Mouse (Mus musculus) heart, embryonic 13.5 days (tissue): Measurements from ENCODE around the gene Ppp4r1. TPM values are rescaled to one million over a fixed set of nuclear protein-coding genes. Genes with fewer than 3 reads are reported as not detected.
A peak's percentile ranks its signal among the peaks of the same experiment; 100 is the strongest.

Experiments used
- ATAC-seq: fragments of 200-750 bp; cut with Nextera tagmentation; 2 replicates; pipeline ENCODE4 v1.8.0; 2017; ENCODE audit warnings: moderate TSS enrichment; ENCODE audit not compliant: insufficient number of reproducible peaks, low FRiP score, low TSS enrichment; ENCODE audit errors: extremely low read depth
- H3K27ac ChIP-seq: fragments of 300-500 bp; sonication (generic); replicated peaks from 2 replicates; pipeline ENCODE4 v1.5.1; 2015; ENCODE audit warnings: moderate library complexity, mild to moderate bottlenecking, inconsistent platforms
- H3K27me3 ChIP-seq: fragments of 300-500 bp; sonication (generic); replicated peaks from 2 replicates; pipeline ENCODE4 v1.6.1; 2015; ENCODE audit warnings: mild to moderate bottlenecking, inconsistent platforms
- H3K36me3 ChIP-seq: fragments of 300-500 bp; sonication (generic); 2 replicates; pipeline ENCODE4 v1.6.1; 2015; ENCODE audit warnings: mild to moderate bottlenecking, inconsistent platforms
- H3K4me1 ChIP-seq: fragments of 300-500 bp; sonication (generic); 2 replicates; pipeline ENCODE4 v1.6.1; 2015; ENCODE audit warnings: inconsistent platforms
- H3K4me2 ChIP-seq: fragments of 300-500 bp; sonication (generic); 2 replicates; pipeline ENCODE4 v1.6.1; 2015; ENCODE audit warnings: inconsistent platforms, mild to moderate bottlenecking, moderate library complexity
- H3K4me3 ChIP-seq: fragments of 300-500 bp; sonication (generic); 2 replicates; pipeline ENCODE4 v1.5.1; 2015; ENCODE audit warnings: moderate library complexity, mild to moderate bottlenecking, inconsistent platforms
- H3K9ac ChIP-seq: fragments of 300-500 bp; sonication (generic); 2 replicates; pipeline ENCODE4 v1.6.1; 2015; ENCODE audit warnings: inconsistent platforms, mild to moderate bottlenecking, moderate library complexity
- H3K9me3 ChIP-seq: fragments of 300-500 bp; sonication (generic); 2 replicates; pipeline ENCODE4 v1.6.1; 2016; ENCODE audit warnings: inconsistent platforms
- WGBS: fragments of 180-500 bp; shearing (Covaris S2); methylation state at CpG from one replicate; pipeline ENCODE4 v1.1.7; 2015; ENCODE audit warnings: mixed read lengths; 5-methylcytosine and 5-hydroxymethylcytosine counted together
- polyA plus RNA-seq: library from polyadenylated mRNA; unstranded; fragments of >200 nt; fragmentation: Nextera tagmentation; extraction: Ambion mirVana; gene quantifications from 2 replicates; pipeline ENCODE4 v1.2.1, GENCODE M21; 2015

Gene Ppp4r1
- polyA plus RNA-seq, 1 experiment from 2014 or later = 28.1 TPM

DNA sequence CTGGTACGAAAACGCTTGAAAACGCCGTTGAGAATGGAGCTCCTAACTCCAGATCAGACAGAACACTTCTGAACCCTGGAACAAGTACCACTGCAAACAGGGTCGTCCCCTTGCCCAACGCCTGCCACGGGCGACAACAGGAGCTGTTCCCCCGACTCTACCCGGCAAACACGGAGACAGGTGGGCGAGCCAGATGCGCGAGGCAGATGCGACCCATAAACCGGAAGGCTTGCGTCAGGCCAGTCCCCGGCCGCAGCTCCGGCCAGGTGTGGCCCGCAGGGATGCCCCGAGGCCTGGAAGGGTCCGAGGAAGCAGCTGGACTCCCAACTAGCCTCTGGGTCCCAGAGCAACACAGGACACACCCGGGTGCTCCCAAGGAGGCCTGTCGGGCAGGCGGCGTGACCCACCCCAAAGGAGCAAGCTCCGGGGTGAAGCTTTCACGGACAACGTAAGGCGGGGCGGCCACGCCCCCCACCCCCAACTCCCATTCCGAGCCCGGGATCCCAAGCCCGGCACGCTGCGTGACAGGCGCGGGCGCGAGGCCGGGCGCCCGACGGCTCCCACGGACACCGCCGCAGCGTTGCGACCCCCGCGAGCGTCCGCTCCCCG is 101.8 kb downstream of the Ppp4r1 start:
- H3K27me3 ChIP-seq = no peaks in the 10 kb centered on the region
- peaks cover 44% of the 10 kb centered on the region for H3K4me1 ChIP-seq
- peak overlapping the region; percentile 74 for H3K4me3 ChIP-seq
- peak overlapping the region; percentile 99 for H3K27ac ChIP-seq
- peak overlapping the region; percentile 96 for H3K4me2 ChIP-seq
- peak; percentile 38 for ATAC-seq
- no peaks in the 10 kb centered on the region for H3K36me3 ChIP-seq
- peak overlapping the region; percentile 87 for H3K9ac ChIP-seq
- WGBS = under 1% methylated on average over 56 of the region's 56 CpGs
- H3K9me3 ChIP-seq = no peaks in the 10 kb centered on the region

DNA sequence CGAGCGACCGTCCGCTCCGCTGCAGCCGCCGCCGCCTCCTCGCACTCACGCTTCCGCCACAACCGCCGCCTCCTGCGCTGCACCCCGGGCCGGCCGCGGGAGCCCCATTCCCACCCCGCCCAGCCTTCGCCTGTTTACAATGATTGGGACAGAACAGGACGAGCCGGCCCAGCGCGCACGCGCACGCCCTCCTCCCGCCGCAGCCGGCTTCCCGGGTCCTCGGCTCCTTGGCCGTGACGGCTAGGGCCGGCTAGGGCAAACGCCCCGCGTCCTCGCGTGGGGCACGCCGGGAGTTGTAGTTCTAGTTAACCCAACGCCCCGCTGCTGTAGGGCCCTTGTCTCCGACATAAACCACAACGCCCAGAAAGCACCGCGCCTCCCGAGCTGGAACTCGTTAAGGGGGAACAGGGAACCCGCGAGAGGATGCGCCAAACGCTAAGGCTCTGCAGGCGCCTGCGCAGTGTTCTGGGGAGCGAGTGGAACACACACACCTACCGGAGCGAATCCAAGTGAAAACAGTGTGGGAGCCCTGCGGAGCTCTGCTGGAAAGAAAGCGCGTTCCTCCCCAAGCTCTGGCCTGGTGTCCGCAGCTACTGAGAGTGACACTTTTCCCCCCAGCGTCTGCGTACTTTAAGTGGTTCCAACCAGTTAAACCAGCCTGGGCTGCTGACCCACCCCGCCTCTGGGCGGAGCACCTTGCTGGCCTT is 102.5 kb downstream of the Ppp4r1 start:
- under 1% methylated on average over 66 of the region's 67 CpGs for whole genome bisulfite sequencing
- peak overlapping the region; percentile 96 for H3K4me2 ChIP-seq
- peak overlapping the region; percentile 99 for H3K27ac ChIP-seq
- peak; percentile 96 for ATAC-seq
- no peaks in the 10 kb centered on the region for H3K27me3 ChIP-seq
- H3K4me1 ChIP-seq = peaks cover 44% of the 10 kb centered on the region
- H3K36me3 ChIP-seq = no peaks in the 10 kb centered on the region
- peak overlapping the region; percentile 74 for H3K4me3 ChIP-seq
- H3K9me3 ChIP-seq = no peaks in the 10 kb centered on the region
- peak overlapping the region; percentile 90 for H3K9ac ChIP-seq

DNA sequence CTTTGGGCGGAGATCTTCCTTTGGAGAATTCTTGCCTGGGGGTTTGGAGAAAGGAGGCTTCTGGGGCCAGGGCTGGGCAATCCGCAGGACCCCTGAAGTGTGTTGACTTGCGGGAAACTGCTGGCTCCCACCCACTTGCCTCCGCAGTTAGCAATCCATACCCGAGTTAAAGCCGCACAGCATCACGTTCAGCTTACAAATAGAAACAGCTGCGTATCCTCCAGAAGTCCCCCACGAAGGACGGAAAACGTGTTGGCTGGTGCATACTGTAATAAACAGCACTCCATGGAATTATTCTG is 103.0 kb downstream of the Ppp4r1 start:
- no peaks in the 10 kb centered on the region for H3K36me3 ChIP-seq
- H3K27me3 ChIP-seq = no peaks in the 10 kb centered on the region
- 0% methylated on average over 11 of the region's 11 CpGs for WGBS
- H3K4me3 ChIP-seq = peak overlapping the region; percentile 74
- no peaks in the 10 kb centered on the region for H3K9me3 ChIP-seq
- peak overlapping the region; percentile 99 for H3K27ac ChIP-seq
- H3K9ac ChIP-seq = peak overlapping the region; percentile 90
- peak overlapping the region; percentile 96 for H3K4me2 ChIP-seq
- no peak for ATAC-seq
- peaks cover 44% of the 10 kb centered on the region for H3K4me1 ChIP-seq

DNA sequence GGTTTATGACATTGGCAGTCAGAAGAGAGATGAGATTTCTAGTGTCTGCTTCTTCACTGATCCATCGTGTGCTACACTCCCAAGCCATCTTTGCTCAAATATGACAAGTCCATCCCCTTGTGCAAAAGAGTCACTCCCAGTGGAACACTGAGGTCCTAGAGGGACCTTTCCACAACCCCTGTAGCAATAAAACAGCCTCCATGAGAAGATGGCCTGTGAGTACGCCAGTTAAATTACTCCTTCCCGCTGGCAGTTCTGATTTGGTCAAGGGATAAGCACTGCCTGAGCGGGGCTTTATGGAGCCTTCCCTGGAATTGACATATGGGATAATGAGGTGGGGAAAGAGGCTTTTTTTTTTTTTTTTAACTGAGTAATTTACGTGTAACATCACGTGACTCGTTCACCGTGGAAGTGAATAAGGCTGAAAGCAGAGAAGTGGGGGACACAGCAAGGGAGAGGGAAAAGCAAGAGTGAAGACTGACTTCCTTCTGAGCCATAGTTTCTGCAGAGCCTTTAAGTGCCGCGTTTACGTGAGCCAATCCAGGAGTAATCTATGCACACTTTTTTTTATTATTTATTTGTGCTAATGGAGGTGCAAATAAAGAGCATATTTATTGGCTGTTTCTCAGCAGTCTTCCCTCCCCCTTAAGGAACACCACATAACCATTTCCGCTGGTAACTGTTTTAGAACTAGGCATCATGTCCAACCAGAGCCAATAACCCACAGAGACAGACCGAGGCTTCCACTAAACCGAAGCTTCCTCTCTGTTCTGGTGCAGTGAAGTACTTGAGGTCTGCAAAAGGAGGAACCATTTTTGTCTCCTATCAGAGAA is 103.5 kb downstream of the Ppp4r1 start, which contains the start of gene Ralbp1:
Gene Ralbp1 (minus strand): TSS at position 102 of the 833 bp plus-strand sequence.
- no peaks in the 10 kb centered on the region for H3K27me3 ChIP-seq
- peak within 1 kb of the TSS; percentile 90 for H3K9ac ChIP-seq
- H3K9me3 ChIP-seq = no peaks in the 10 kb centered on the region
- peak within 1 kb of the TSS; percentile 99 for H3K27ac ChIP-seq
- ATAC-seq = no peak
- no peaks in the 10 kb centered on the region for H3K36me3 ChIP-seq
- 6% methylated on average over 14 of the region's 14 CpGs for WGBS
- peaks cover 43% of the 10 kb centered on the region for H3K4me1 ChIP-seq
- peak within 1 kb of the TSS; percentile 74 for H3K4me3 ChIP-seq
- H3K4me2 ChIP-seq = peak within 1 kb of the TSS; percentile 96

DNA sequence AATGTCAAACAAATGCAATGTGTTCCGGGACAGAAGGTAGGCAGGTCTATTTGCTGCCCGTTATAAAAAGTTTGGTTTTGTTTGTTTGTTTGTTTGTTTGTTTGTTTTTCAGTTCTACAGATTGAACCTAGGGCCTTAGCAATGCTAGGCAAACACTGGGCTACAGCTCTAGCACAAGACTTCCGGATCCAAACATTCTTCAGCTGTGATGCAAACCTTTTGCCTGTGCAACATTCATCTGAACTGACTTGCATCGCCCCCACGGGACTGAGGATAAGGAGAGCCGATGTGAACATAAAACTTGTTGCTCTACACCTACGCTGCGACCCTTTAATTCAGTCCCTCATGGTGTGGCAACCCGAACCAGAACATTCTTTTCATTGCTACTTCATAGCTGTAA is 104.2 kb downstream of the Ppp4r1 start:
- Histone ChIP-seq H3K4me2 (peak overlapping the region; percentile 96), H3K9me3 (no peaks in the 10 kb centered on the region), H3K4me1 (peaks cover 37% of the 10 kb centered on the region), H3K4me3 (peak overlapping the region; percentile 74), H3K27me3 (no peaks in the 10 kb centered on the region), H3K9ac (peak overlapping the region; percentile 90), H3K36me3 (no peaks in the 10 kb centered on the region), H3K27ac (peak overlapping the region; percentile 99)
- no peak for ATAC-seq
- WGBS = 63% methylated on average over 9 of the region's 9 CpGs

DNA sequence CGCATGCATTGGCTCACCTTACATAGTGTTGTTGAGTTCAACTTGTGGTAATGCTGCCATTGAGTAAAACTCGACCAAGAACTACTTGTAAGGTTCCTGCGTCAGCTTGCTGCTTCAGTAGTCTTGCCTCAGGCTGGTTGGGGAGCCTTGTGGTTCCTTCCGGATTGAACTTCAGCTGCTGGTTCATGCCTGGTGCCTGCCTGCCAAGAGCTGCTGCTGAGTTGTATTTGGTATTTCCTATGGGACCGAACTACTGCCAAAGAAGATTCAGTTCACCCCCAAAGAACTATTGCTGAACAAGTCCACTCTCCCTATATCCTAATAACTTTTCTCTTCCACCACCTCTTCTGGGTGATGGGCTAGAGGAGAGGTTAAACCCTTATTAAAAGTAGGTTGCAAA is 107.1 kb downstream of the Ppp4r1 start:
- no peak for ATAC-seq
- peaks cover 13% of the 10 kb centered on the region for H3K4me1 ChIP-seq
- H3K9me3 ChIP-seq = no peaks in the 10 kb centered on the region
- no peak overlapping the region for H3K4me2 ChIP-seq
- no peaks in the 10 kb centered on the region for H3K27me3 ChIP-seq
- WGBS = 78% methylated on average over 5 of the region's 5 CpGs
- no peak overlapping the region for H3K27ac ChIP-seq
- no peak overlapping the region for H3K9ac ChIP-seq
- no peaks in the 10 kb centered on the region for H3K36me3 ChIP-seq
- H3K4me3 ChIP-seq = no peak overlapping the region

Other genes with a start within 250 kb of the Ppp4r1 start
- 0.09 TPM in 2 replicates for gene Tmem232, start 241.8 kb upstream of the Ppp4r1 start, polyA plus RNA-seq
- gene Vapa, start 169.0 kb upstream of the Ppp4r1 start, polyA plus RNA-seq = 132 and 153 TPM in 2 replicates
- gene Txndc2, start 140.4 kb upstream of the Ppp4r1 start, polyA plus RNA-seq = 0.10 TPM in 1 of 2 replicates, not detected in the other
- gene Rab31, start 9.8 kb upstream of the Ppp4r1 start, polyA plus RNA-seq = 23.9 and 27.8 TPM in 2 replicates
- gene Ralbp1, start 103.2 kb downstream of the Ppp4r1 start, polyA plus RNA-seq = 43.9 and 46.6 TPM in 2 replicates
- gene Twsg1, start 168.7 kb downstream of the Ppp4r1 start, polyA plus RNA-seq = 87.4 and 94.7 TPM in 2 replicates